Comparison of ENCODE assay signal across 19 mouse cellular contexts in the genomic region with DNA sequence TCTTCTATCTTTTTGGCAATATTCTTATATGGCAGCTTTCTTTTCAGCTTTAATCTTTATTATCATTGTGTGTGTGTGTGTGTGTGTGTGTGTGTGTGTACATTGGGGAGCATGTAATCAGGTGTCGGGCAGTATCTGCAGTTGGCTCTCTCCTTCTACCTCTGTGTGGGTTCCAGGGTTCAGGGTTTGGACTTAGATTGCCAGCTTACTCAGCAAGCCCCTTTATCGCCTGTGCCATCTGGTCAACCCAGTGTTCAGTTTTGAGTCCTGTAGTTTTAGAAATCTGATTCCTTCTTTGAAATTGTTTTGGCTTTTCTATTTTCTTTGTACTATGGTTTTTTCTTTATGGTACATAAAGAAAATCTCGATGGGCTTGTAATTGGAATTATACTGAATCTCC.
"Had no signal": no experiment of that assay in that cellular context is flagged by ENCODE, and none has a peak within 500 bp of the region (broad histone marks: within the 10 kb centered on the region; RNA-seq: fewer than 3 reads in every experiment).

No protein-coding gene starts in this region.

- H3K27ac ChIP-seq: kidney, postnatal 0 days; limb, embryonic 10.5 days; limb, embryonic 13.5 days; liver, embryonic 14.5 days; macrophage; midbrain, embryonic 13.5 days; neural tube, embryonic 13.5 days had no signal

- H3K4me2 ChIP-seq: limb, embryonic 13.5 days; liver, embryonic 11.5 days; lung, embryonic 14.5 days; midbrain, embryonic 13.5 days; neural tube, embryonic 13.5 days had no signal

- H3K4me3 ChIP-seq: layer of hippocampus, adult 2 months; limb, embryonic 10.5 days; limb, embryonic 13.5 days; midbrain, embryonic 13.5 days; myocyte; neural tube, embryonic 13.5 days had no signal

- DNase-seq: kidney, adult 2 months; kidney, postnatal 25 days; layer of hippocampus, adult 9-11 months; liver, postnatal 0 days; lung, embryonic 14.5 days; thymus, adult 18-20 months; thymus, postnatal 36 days had no signal

- H3K9me3 ChIP-seq: limb, embryonic 13.5 days; midbrain, embryonic 13.5 days; neural tube, embryonic 13.5 days had no signal

- H3K27me3 ChIP-seq: limb, embryonic 13.5 days; midbrain, embryonic 13.5 days; neural tube, embryonic 13.5 days had no signal

- H3K9ac ChIP-seq: limb, embryonic 13.5 days; liver, embryonic 14.5 days; liver, postnatal 0 days; lung, embryonic 14.5 days; midbrain, embryonic 13.5 days; neural tube, embryonic 13.5 days had no signal

- H3K4me1 ChIP-seq: limb, embryonic 10.5 days; midbrain, embryonic 13.5 days; neural tube, embryonic 13.5 days had no signal

- ATAC-seq: liver, postnatal 0 days; lung, postnatal 0 days; midbrain, embryonic 13.5 days; midbrain, embryonic 16.5 days had no signal
